Mouse (Mus musculus) testis, postnatal 10 days (tissue): ENCODE data around the gene Tnrc6b.
A peak's percentile ranks its signal among the peaks of the same experiment; 100 is the strongest.
"Not testable (repeated sequence)": the region's sequence is repeated elsewhere in the genome, so short reads cannot be mapped to it uniquely, and the experiment has no call there.

Source experiments
- DNase-seq: peaks from one replicate; pipeline ENCODE4 v3.0.0; 2021; ENCODE audit warnings: low spot score

Tnrc6b gene

GRCm38 (mm10) chr15:80702910-80703309 is 8.2 kb upstream of the Tnrc6b start:
- no peak for DNase-seq

GRCm38 (mm10) chr15:80703495-80703894 is 7.6 kb upstream of the Tnrc6b start:
- DNase-seq = no peak

- DNase-seq = peak; percentile 84
Measured at GRCm38 (mm10) chr15:80704267-80704666, 6.8 kb upstream of the Tnrc6b start.

GRCm38 (mm10) chr15:80705828-80706549 is 5.1 kb upstream of the Tnrc6b start:
- peak; percentile 92 for DNase-seq

GRCm38 (mm10) chr15:80706596-80706995 is 4.5 kb upstream of the Tnrc6b start:
- DNase-seq = no peak

GRCm38 (mm10) chr15:80707088-80707487 is 4.0 kb upstream of the Tnrc6b start:
- DNase-seq = peak; percentile 52

- DNase-seq = no peak
Measured at GRCm38 (mm10) chr15:80709593-80709992, 1.5 kb upstream of the Tnrc6b start.

GRCm38 (mm10) chr15:80710257-80710607 is 881 bp upstream of the Tnrc6b start:
- DNase-seq = no peak

GRCm38 (mm10) chr15:80711401-80712151 is 463 bp downstream of the Tnrc6b start:
- peak; percentile 79 for DNase-seq

GRCm38 (mm10) chr15:80714299-80714698 is 3.2 kb downstream of the Tnrc6b start:
- no peak for DNase-seq

- DNase-seq = no peak
Measured at GRCm38 (mm10) chr15:80716631-80717135, 5.6 kb downstream of the Tnrc6b start.

- DNase-seq = no peak
Measured at GRCm38 (mm10) chr15:80717431-80717830, 6.3 kb downstream of the Tnrc6b start.

GRCm38 (mm10) chr15:80720249-80720648 is 9.1 kb downstream of the Tnrc6b start:
- DNase-seq = no peak

- DNase-seq = no peak
Measured at GRCm38 (mm10) chr15:80721861-80722260, 10.7 kb downstream of the Tnrc6b start.

- DNase-seq = no peak
Measured at GRCm38 (mm10) chr15:80722366-80722765, 11.3 kb downstream of the Tnrc6b start.

GRCm38 (mm10) chr15:80729477-80729876 is 18.4 kb downstream of the Tnrc6b start:
- no peak for DNase-seq

GRCm38 (mm10) chr15:80731043-80731442 is 19.9 kb downstream of the Tnrc6b start:
- DNase-seq = no peak

GRCm38 (mm10) chr15:80731511-80731910 is 20.4 kb downstream of the Tnrc6b start:
- no peak for DNase-seq

- no peak for DNase-seq
Measured at GRCm38 (mm10) chr15:80732266-80733030, 21.3 kb downstream of the Tnrc6b start.

GRCm38 (mm10) chr15:80735300-80735699 is 24.2 kb downstream of the Tnrc6b start:
- no peak for DNase-seq

- DNase-seq = not testable (repeated sequence)
Measured at GRCm38 (mm10) chr15:80735708-80736107, 24.6 kb downstream of the Tnrc6b start.

GRCm38 (mm10) chr15:80736553-80736952 is 25.4 kb downstream of the Tnrc6b start:
- no peak for DNase-seq

- DNase-seq = no peak
Measured at GRCm38 (mm10) chr15:80738244-80738643, 27.1 kb downstream of the Tnrc6b start.
